Mouse (Mus musculus): ENCODE results near the gene Scnm1.

Gene Scnm1

GRCm38 (mm10) chr3:95133680-95134101 lies at the start of gene Scnm1, which contains the start of gene Lysmd1:
Gene Scnm1, minus strand, starts transcription at chr3:95134011.
Gene Lysmd1, plus strand, starts transcription at chr3:95134088.
- peak; percentile 96 for DNase-seq (ENCODE audit: low read depth, low spot score)

- no peak for DNase-seq (ENCODE audit: low read depth, low spot score)
Observed at GRCm38 (mm10) chr3:95181841-95182240, 48.0 kb upstream of the Scnm1 start.

GRCm38 (mm10) chr3:95179890-95180289 lies 46.1 kb upstream of the Scnm1 start:
- DNase-seq (ENCODE audit: low read depth, low spot score) = no peak

- no peak for DNase-seq (ENCODE audit: low read depth, low spot score)
Observed at GRCm38 (mm10) chr3:95178948-95179347, 45.1 kb upstream of the Scnm1 start.

- DNase-seq (ENCODE audit: low read depth, low spot score) = no peak
Observed at GRCm38 (mm10) chr3:95177583-95177982, 43.8 kb upstream of the Scnm1 start.

- no peak for DNase-seq (ENCODE audit: low read depth, low spot score)
Observed at GRCm38 (mm10) chr3:95176500-95176899, 42.7 kb upstream of the Scnm1 start.

GRCm38 (mm10) chr3:95174011-95174592 lies 40.3 kb upstream of the Scnm1 start:
- DNase-seq (ENCODE audit: low read depth, low spot score) = peak; percentile 81

GRCm38 (mm10) chr3:95173256-95173949 lies 39.6 kb upstream of the Scnm1 start:
- no peak for DNase-seq (ENCODE audit: low read depth, low spot score)

- DNase-seq (ENCODE audit: low read depth, low spot score) = no peak
Observed at GRCm38 (mm10) chr3:95172526-95173255, 38.9 kb upstream of the Scnm1 start.

GRCm38 (mm10) chr3:95171105-95171504 lies 37.3 kb upstream of the Scnm1 start:
- DNase-seq (ENCODE audit: low read depth, low spot score) = no peak

GRCm38 (mm10) chr3:95169996-95170395 lies 36.2 kb upstream of the Scnm1 start:
- DNase-seq (ENCODE audit: low read depth, low spot score) = no peak

GRCm38 (mm10) chr3:95164840-95165239 lies 31.0 kb upstream of the Scnm1 start:
- no peak for DNase-seq (ENCODE audit: low read depth, low spot score)

- DNase-seq (ENCODE audit: low read depth, low spot score) = no peak
Observed at GRCm38 (mm10) chr3:95164256-95164550, 30.4 kb upstream of the Scnm1 start.

GRCm38 (mm10) chr3:95163419-95164255 lies 29.8 kb upstream of the Scnm1 start:
- no peak for DNase-seq (ENCODE audit: low read depth, low spot score)

- no peak for DNase-seq (ENCODE audit: low read depth, low spot score)
Observed at GRCm38 (mm10) chr3:95162345-95162628, 28.5 kb upstream of the Scnm1 start.

GRCm38 (mm10) chr3:95161618-95162344 lies 28.0 kb upstream of the Scnm1 start:
- no peak for DNase-seq (ENCODE audit: low read depth, low spot score)

GRCm38 (mm10) chr3:95161041-95161551 lies 27.3 kb upstream of the Scnm1 start:
- DNase-seq (ENCODE audit: low read depth, low spot score) = no peak

- DNase-seq (ENCODE audit: low read depth, low spot score) = peak; percentile 91
Observed at GRCm38 (mm10) chr3:95159987-95160963, 26.5 kb upstream of the Scnm1 start, which contains the start of gene Sema6c. Gene Sema6c, plus strand, starts transcription at chr3:95160457.

GRCm38 (mm10) chr3:95159511-95159986 lies 25.7 kb upstream of the Scnm1 start:
- no peak for DNase-seq (ENCODE audit: low read depth, low spot score)

- peak; percentile 76 for DNase-seq (ENCODE audit: low read depth, low spot score)
Observed at GRCm38 (mm10) chr3:95153874-95154273, 20.1 kb upstream of the Scnm1 start.

Data from CD4-positive helper T cell, adult 2 months (primary cell).